Mouse (Mus musculus) intestine, embryonic 15.5 days (tissue): ENCODE measurements around the gene Entpd1. TPM values are rescaled to one million over a fixed set of nuclear protein-coding genes. Genes with fewer than 3 reads are reported as not detected.
A peak's percentile ranks its signal among the peaks of the same experiment; 100 is the strongest.

Experiments
- ATAC-seq: fragments of 200-750 bp; cut with Nextera tagmentation; 2 replicates; pipeline ENCODE4 v1.8.0; 2017; ENCODE audit warnings: moderate TSS enrichment, moderate library complexity
- H3K27ac ChIP-seq: fragments of 300-500 bp; sonication (generic); 2 replicates; pipeline ENCODE4 v1.5.1; 2015; ENCODE audit warnings: mild to moderate bottlenecking, inconsistent platforms
- H3K27me3 ChIP-seq: fragments of 300-500 bp; sonication (generic); replicated peaks from 2 replicates; pipeline ENCODE4 v1.6.1; 2015; ENCODE audit warnings: inconsistent platforms
- H3K36me3 ChIP-seq: fragments of 300-500 bp; sonication (generic); 2 replicates; pipeline ENCODE4 v1.6.1; 2015; ENCODE audit warnings: inconsistent platforms
- H3K4me1 ChIP-seq: fragments of 300-500 bp; sonication (generic); replicated peaks from 2 replicates; pipeline ENCODE4 v1.6.1; 2015; ENCODE audit warnings: inconsistent platforms
- H3K4me2 ChIP-seq: fragments of 300-500 bp; sonication (generic); replicated peaks from 2 replicates; pipeline ENCODE4 v1.6.1; 2015; ENCODE audit warnings: mild to moderate bottlenecking, inconsistent platforms
- H3K4me3 ChIP-seq: fragments of 300-500 bp; sonication (generic); replicated peaks from 2 replicates; pipeline ENCODE4 v1.5.1; 2015; ENCODE audit warnings: inconsistent platforms
- H3K9ac ChIP-seq: fragments of 300-500 bp; sonication (generic); 2 replicates; pipeline ENCODE4 v1.6.1; 2015; ENCODE audit warnings: inconsistent platforms
- H3K9me3 ChIP-seq: fragments of 300-500 bp; sonication (generic); 2 replicates; pipeline ENCODE4 v1.6.1; 2016; ENCODE audit warnings: inconsistent platforms
- WGBS: fragments of 180-500 bp; shearing (Covaris S2); methylation state at CpG from one replicate; pipeline ENCODE4 v1.1.7; 2015; 5-methylcytosine and 5-hydroxymethylcytosine counted together
- polyA plus RNA-seq: library from polyadenylated mRNA; unstranded; fragments of >200 nt; fragmentation: Nextera tagmentation; extraction: Ambion mirVana; gene quantifications from 2 replicates; pipeline ENCODE4 v1.2.1, GENCODE M21; 2015

Entpd1 gene
- polyA plus RNA-seq, 1 experiment from 2014 or later: 7.8 TPM

- Histone ChIP-seq H3K27ac (no peak overlapping the region), H3K4me2 (no peak overlapping the region), H3K9ac (no peak overlapping the region), H3K4me1 (0 out of 2 replicates have a peak, but pooled peaks cover 5% of the 10 kb centered on the region), H3K27me3 (no peaks in the 10 kb centered on the region), H3K4me3 (no peak overlapping the region), H3K9me3 (no peaks in the 10 kb centered on the region), H3K36me3 (no peaks in the 10 kb centered on the region)
- WGBS: 59% methylated on average over 7 of the region's 7 CpGs
- ATAC-seq: no peak
Measured at GRCm38 (mm10) chr19:40630606-40631005, 18.4 kb downstream of the Entpd1 start.

DNA sequence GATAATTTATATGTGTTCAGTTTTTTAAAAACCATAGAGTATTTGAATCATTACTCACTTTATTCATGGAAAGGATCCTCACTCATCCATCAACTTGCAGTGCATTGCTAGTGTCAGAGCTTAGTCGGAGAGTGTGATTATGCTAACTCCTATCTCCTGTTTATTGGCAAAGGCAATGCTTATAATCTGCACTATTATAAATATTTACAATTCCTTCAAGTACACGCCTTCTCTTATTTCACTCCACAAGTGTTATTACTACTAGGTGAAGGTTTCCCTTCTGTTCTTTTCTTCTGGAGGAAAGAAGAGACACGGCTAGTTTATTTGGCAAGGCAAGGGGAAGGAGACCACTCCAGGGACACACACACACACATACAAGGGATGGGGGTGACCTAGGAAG, 20.0 kb downstream of the Entpd1 start:
- no peak for ATAC-seq
- no peaks in the 10 kb centered on the region for H3K27me3 ChIP-seq
- no peak overlapping the region for H3K9ac ChIP-seq
- H3K4me3 ChIP-seq: no peak overlapping the region
- H3K27ac ChIP-seq: no peak overlapping the region
- H3K36me3 ChIP-seq: no peaks in the 10 kb centered on the region
- H3K4me1 ChIP-seq: 0 out of 2 replicates have a peak, but pooled peaks cover 5% of the 10 kb centered on the region
- no peaks in the 10 kb centered on the region for H3K9me3 ChIP-seq
- no peak overlapping the region for H3K4me2 ChIP-seq
- WGBS: 29% methylated on average over 3 of the region's 3 CpGs

GRCm38 (mm10) chr19:40632668-40633067, 20.5 kb downstream of the Entpd1 start:
- ATAC-seq: no peak
- no peaks in the 10 kb centered on the region for H3K36me3 ChIP-seq
- whole genome bisulfite sequencing: 79% methylated on average over 5 of the region's 5 CpGs
- H3K9me3 ChIP-seq: no peaks in the 10 kb centered on the region
- H3K9ac ChIP-seq: no peak overlapping the region
- H3K4me1 ChIP-seq: 0 out of 2 replicates have a peak, but pooled peaks cover 5% of the 10 kb centered on the region
- no peak overlapping the region for H3K27ac ChIP-seq
- no peak overlapping the region for H3K4me3 ChIP-seq
- no peaks in the 10 kb centered on the region for H3K27me3 ChIP-seq
- no peak overlapping the region for H3K4me2 ChIP-seq

- no peak overlapping the region for H3K9ac ChIP-seq
- whole genome bisulfite sequencing: 81% methylated on average over 1 of the region's 1 CpGs
- no peaks in the 10 kb centered on the region for H3K27me3 ChIP-seq
- no peak overlapping the region for H3K4me3 ChIP-seq
- no peaks in the 10 kb centered on the region for H3K36me3 ChIP-seq
- H3K9me3 ChIP-seq: no peaks in the 10 kb centered on the region
- no peak for ATAC-seq
- H3K4me1 ChIP-seq: 0 out of 2 replicates have a peak, but pooled peaks cover 5% of the 10 kb centered on the region
- no peak overlapping the region for H3K4me2 ChIP-seq
- H3K27ac ChIP-seq: no peak overlapping the region
Measured at GRCm38 (mm10) chr19:40633144-40633543, 21.0 kb downstream of the Entpd1 start.

DNA sequence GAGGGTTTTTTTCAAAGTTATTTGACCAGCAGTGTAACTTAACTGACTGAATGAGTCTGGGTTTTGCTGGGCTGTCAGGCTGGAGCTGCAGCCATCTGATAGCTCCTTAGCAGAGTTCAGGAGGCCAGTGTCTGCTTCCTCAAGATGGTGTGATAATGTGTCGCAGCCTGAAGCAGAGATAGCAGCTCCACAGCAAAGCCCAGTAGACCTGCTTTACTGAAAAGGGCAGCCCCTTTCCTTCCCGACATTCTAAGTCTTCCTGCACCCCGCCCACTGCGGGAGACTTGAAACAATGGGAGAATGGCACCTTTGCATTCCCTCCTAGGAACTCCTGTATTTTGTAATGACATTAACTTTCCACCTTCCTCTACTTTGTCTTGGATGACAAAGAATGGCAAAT, 24.9 kb downstream of the Entpd1 start:
- no peak overlapping the region for H3K4me3 ChIP-seq
- no peak overlapping the region for H3K9ac ChIP-seq
- no peak overlapping the region for H3K27ac ChIP-seq
- no peaks in the 10 kb centered on the region for H3K36me3 ChIP-seq
- H3K27me3 ChIP-seq: no peaks in the 10 kb centered on the region
- 40% methylated on average over 4 of the region's 4 CpGs for WGBS
- ATAC-seq: no peak
- no peaks in the 10 kb centered on the region for H3K4me1 ChIP-seq
- H3K9me3 ChIP-seq: no peaks in the 10 kb centered on the region
- H3K4me2 ChIP-seq: no peak overlapping the region

GRCm38 (mm10) chr19:40637601-40638000, 25.4 kb downstream of the Entpd1 start:
- Histone ChIP-seq H3K9ac (no peak overlapping the region), H3K4me3 (no peak overlapping the region), H3K9me3 (no peaks in the 10 kb centered on the region), H3K4me2 (no peak overlapping the region), H3K27ac (no peak overlapping the region), H3K4me1 (no peaks in the 10 kb centered on the region), H3K36me3 (no peaks in the 10 kb centered on the region), H3K27me3 (no peaks in the 10 kb centered on the region)
- WGBS: 80% methylated on average over 7 of the region's 7 CpGs
- no peak for ATAC-seq

DNA sequence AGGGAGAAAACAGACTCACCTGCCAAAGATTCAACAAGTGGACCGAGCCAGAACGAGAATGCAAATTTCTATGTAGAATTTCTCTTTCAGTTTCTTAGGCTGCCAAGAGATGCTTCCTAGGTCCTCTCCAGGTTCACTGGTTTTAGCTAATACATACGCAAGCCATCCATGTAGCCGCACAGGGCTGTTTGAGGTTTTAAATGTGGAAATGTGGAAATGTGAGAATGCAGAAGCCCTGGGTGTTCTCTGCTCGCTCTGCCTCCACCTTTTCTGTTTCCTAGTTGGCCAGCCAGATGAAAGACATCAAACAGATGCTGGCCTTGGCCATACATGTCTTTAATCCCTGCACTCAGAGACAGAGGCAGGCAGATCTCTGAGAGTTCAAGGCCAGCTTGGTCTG, 26.4 kb downstream of the Entpd1 start:
- no peak overlapping the region for H3K27ac ChIP-seq
- H3K36me3 ChIP-seq: no peaks in the 10 kb centered on the region
- H3K4me1 ChIP-seq: no peaks in the 10 kb centered on the region
- no peak overlapping the region for H3K4me2 ChIP-seq
- H3K4me3 ChIP-seq: no peak overlapping the region
- 88% methylated on average over 5 of the region's 5 CpGs for WGBS
- no peaks in the 10 kb centered on the region for H3K27me3 ChIP-seq
- no peak for ATAC-seq
- no peaks in the 10 kb centered on the region for H3K9me3 ChIP-seq
- H3K9ac ChIP-seq: no peak overlapping the region

DNA sequence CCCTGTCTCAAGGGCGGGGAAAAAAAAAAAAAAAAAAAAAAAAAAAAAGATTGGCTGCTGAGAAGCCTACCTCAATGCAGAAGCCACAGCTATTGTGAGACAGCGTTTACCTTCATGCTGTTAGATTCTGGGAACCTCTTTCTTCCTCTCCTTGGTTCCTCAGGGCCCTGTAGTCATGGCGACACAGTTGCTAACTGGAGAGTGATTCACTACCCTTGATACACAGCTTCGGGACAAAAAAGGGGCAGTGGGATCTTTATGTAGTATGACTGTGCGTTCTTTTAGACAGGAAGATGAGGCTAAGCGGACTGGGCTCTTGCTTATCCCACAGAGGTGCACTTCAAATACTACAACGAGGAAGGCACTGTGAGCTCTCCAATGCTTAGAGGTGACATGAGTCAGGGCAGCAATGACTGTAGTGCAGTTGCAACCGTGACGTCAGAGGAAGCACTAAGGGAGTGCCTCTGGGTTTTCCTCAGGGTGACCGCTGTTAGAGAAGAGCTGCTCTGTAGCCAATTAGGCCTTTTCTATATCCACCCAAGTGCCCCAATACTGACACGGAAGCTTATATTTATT, 27.7 kb downstream of the Entpd1 start:
- 84% methylated on average over 11 of the region's 11 CpGs for WGBS
- Histone ChIP-seq H3K4me1 (no peaks in the 10 kb centered on the region), H3K4me2 (no peak overlapping the region), H3K4me3 (no peak overlapping the region), H3K9ac (no peak overlapping the region), H3K27ac (no peak overlapping the region), H3K27me3 (no peaks in the 10 kb centered on the region), H3K36me3 (no peaks in the 10 kb centered on the region), H3K9me3 (no peaks in the 10 kb centered on the region)
- ATAC-seq: no peak

DNA sequence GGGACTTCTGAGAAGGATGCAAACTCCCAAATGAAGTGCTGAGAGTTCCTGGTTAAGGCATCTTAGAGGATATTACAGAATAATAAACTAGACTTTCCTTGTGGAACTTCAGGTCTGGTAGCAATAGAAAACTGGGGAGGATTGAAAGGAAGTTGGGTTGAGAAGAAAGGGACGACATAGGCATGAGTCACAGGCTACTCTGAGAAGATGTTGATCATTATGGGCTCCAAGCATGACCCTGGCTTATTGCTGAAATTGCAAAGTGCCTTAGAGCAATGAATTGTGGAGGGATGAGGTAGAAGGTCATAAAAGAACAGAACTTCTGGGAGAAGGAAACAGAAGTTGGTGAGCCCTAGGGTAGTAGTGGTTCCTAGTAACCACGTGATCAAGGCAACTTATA, 28.6 kb downstream of the Entpd1 start:
- H3K9me3 ChIP-seq: no peaks in the 10 kb centered on the region
- H3K4me1 ChIP-seq: no peaks in the 10 kb centered on the region
- H3K4me3 ChIP-seq: no peak overlapping the region
- 76% methylated on average over 2 of the region's 2 CpGs for WGBS
- H3K27me3 ChIP-seq: no peaks in the 10 kb centered on the region
- no peak for ATAC-seq
- no peak overlapping the region for H3K27ac ChIP-seq
- H3K4me2 ChIP-seq: no peak overlapping the region
- H3K9ac ChIP-seq: no peak overlapping the region
- H3K36me3 ChIP-seq: no peaks in the 10 kb centered on the region

DNA sequence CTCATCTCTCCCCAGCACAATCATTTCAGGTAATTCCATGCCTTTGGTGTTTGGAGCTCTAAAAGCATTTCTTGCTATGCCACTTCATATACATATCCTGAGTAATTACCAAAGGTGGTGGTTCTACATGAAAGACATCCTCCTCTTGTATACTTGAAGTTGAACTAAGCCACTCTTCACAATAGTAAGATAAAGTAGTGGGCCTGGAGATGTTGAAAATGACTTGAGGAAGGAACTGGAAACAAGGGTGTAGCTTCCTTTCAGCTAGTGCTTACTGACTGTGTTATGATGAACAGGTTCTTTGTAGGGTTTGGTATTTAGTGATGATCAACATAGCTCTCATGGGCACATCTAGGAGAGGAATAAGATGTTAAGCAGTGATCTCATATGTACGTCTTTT, 31.7 kb downstream of the Entpd1 start:
- Histone ChIP-seq H3K4me2 (no peak overlapping the region), H3K27me3 (no peaks in the 10 kb centered on the region), H3K27ac (no peak overlapping the region), H3K4me1 (peaks cover 16% of the 10 kb centered on the region; the same call in 1 of the 2 replicates), H3K9me3 (no peaks in the 10 kb centered on the region), H3K9ac (no peak overlapping the region), H3K4me3 (no peak overlapping the region), H3K36me3 (no peaks in the 10 kb centered on the region)
- no peak for ATAC-seq
- 82% methylated on average over 1 of the region's 1 CpGs for WGBS

GRCm38 (mm10) chr19:40646379-40646778, 34.2 kb downstream of the Entpd1 start:
- Histone ChIP-seq H3K9me3 (no peaks in the 10 kb centered on the region), H3K9ac (no peak overlapping the region), H3K36me3 (no peaks in the 10 kb centered on the region), H3K4me2 (peak overlapping the region; percentile 9; the same call in 1 of the 2 replicates), H3K27me3 (no peaks in the 10 kb centered on the region), H3K4me1 (peaks cover 21% of the 10 kb centered on the region; the same call in 1 of the 2 replicates), H3K4me3 (no peak overlapping the region), H3K27ac (no peak overlapping the region)
- ATAC-seq: no peak; the same call in 1 of the 2 replicates
- WGBS: 44% methylated on average over 6 of the region's 6 CpGs

GRCm38 (mm10) chr19:40647319-40648158, 35.4 kb downstream of the Entpd1 start:
- Histone ChIP-seq H3K27me3 (no peaks in the 10 kb centered on the region), H3K4me1 (peaks cover 21% of the 10 kb centered on the region; the same call in 1 of the 2 replicates), H3K9me3 (no peaks in the 10 kb centered on the region), H3K9ac (no peak overlapping the region), H3K4me3 (no peak overlapping the region), H3K4me2 (no peak overlapping the region), H3K27ac (no peak overlapping the region; the same call in 1 of the 2 replicates), H3K36me3 (no peaks in the 10 kb centered on the region)
- WGBS: 52% methylated on average over 9 of the region's 9 CpGs
- peak; percentile 23; the same call in 1 of the 2 replicates for ATAC-seq
